Mouse (Mus musculus) megakaryocyte progenitor cell, adult 5-6 weeks (primary cell): ENCODE measurements around the gene Ttc1. TPM values are rescaled to one million over a fixed set of nuclear protein-coding genes. Genes with fewer than 3 reads are reported as not detected.

Source experiments
- ATAC-seq: replicated peaks from 2 replicates; pipeline ENCODE4 v1.8.0; 2016; ENCODE audit warnings: mild to moderate bottlenecking, moderate TSS enrichment, inconsistent platforms; ENCODE audit not compliant: poor library complexity
- total RNA-seq, 2 experiments: library from RNA; stranded (forward) in 1 of 2; stranded (reverse) in 1 of 2; fragments of 157-497, 149-512 nt in 1 of 2; fragments of 200-1000 nt in 1 of 2; gene quantifications; 2 replicates each; pipeline versions ENCODE4 v1.2.3 to v1.2.4; 2015 to 2017

The Ttc1 gene
- 46.9 and 49.7 TPM in 2 replicates for total RNA-seq (2015)
- 60.1 and 73.4 TPM in 2 replicates for total RNA-seq (2017)

DNA sequence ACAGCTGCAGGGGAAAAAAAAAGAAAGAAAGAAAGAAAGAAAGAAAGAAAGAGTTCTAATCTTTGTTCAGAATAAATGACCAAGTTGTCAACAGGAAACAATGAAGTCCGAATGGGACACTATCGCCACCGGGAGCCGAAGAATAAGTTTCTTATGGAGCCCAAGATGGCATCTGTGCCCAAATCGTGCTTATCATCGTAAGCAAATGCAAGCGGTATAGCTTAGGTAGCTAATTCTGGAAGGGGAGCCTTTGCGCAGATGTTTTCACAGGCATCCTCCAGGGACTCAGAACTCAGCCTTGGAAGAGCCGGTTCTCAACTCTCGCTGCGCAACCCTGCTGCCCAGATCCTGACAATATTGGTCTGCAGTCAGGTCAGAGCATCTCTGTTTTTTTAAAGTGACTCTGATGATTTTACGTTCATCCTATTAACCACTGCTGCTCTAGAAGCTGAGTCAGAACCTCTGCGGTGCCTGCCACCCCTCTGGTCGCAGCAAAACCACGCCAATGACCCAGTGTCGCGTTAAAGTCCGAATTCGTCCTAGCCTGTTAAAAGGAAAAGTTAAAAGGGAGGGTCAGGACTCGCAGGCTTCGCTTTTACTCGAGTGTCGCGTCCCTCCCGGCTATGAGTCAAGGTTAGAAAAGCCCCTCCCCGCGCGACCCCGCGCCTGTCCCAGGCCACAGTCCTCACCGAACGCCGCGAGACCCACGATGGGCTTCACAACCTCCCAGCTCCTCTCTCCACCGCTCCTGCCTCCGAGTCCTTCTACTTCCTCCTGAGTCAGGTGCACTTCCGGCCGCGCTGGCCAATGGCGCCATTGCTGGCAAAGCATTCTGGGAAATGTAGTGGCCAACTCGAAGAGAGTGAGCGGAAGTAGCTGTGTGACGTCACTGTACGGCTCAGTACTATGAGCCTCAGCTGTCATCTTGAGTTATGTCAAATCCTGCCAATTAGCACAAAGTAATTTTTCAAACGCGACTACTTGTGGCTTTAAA, at the start of gene Ttc1:
Gene Ttc1, minus strand, starts transcription at position 776 of the 994 bp plus-strand sequence.
- peak; percentile 100 for ATAC-seq

GRCm38 (mm10) chr11:43795992-43796391, 48.2 kb upstream of the Ttc1 start:
- ATAC-seq = no peak

DNA sequence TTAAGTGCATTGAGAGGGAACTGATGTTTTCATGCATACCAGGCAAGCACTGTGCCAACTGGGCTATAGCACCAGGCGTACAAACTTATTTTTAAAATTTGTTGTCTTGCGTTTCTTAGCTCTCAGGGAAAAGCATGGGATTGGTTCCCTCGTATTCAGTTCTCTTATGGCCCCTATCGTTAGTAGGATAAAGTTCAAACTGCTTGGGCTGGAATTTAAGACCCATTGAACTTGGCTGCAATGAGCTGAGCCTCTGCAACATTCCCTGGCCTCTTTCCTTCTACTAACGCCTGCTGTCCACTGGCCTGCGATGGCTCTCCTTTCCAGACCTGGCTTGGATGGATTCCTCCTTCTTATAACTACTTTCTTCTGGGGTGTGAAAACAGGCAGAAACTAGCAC, 42.6 kb upstream of the Ttc1 start:
- no peak for ATAC-seq

GRCm38 (mm10) chr11:43783772-43784171, 36.0 kb upstream of the Ttc1 start:
- peak; percentile 70 for ATAC-seq

DNA sequence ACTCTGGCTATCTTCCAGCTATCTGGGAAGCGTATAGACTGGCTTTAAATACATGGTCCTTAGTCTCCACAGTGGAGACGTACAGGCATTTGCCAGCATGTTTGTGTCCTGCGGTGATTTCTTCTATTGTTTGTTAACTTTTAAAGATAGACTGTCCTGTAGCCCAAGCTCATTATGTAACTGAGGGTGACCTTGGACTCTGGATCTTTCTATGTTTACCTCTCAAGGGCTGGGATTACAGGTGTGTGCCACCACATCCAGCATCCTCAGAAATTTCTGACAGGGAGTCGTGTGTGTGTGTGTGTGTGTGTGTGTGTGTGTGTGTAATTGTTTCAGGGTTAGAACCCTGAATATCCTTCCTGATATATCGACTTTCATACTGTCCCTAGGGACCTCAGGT, 35.3 kb upstream of the Ttc1 start:
- ATAC-seq = no peak

DNA sequence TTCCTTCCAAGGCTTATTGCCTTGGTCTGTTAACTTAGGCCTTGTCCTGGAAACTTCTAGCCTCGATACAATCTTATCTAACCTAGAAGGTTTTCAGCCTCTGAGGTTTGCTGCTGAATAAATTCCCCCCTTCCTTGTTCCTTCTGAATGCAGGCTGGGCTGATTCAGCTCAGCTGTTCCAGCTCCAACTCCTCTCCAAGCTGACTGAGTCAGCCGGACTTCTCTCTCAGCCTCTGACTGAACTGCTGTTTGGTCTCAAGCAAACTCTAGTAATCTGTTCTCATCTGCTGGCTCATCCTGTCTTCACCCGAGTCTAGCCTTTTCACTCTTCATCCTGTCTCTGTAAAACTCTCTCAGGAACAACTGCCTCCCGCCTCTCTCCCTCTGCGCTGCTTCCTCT, 31.7 kb upstream of the Ttc1 start:
- ATAC-seq = no peak

GRCm38 (mm10) chr11:43776324-43776694, 28.5 kb upstream of the Ttc1 start:
- no peak for ATAC-seq

- peak; percentile 55 for ATAC-seq
Measured at GRCm38 (mm10) chr11:43775469-43776323, 27.9 kb upstream of the Ttc1 start.

DNA sequence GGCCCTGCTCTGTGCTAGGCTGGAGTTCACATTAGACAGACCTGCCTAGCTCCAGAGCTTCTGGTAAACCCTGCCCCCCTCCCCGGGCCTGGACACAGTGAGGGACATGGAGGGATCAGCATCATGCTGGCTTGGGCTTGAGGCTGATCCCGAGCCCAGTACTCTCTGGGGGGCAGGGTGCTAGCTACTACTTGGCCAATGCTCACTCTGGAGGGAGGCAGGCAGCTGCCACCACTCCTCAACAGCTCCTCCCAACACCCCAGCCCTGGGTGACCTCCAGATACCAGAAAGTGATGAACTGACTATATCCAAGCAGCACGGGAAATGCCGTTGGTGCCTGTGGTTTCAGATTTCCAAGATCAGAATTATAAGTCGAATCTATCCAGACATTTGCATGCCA, 25.9 kb upstream of the Ttc1 start:
- ATAC-seq = no peak

DNA sequence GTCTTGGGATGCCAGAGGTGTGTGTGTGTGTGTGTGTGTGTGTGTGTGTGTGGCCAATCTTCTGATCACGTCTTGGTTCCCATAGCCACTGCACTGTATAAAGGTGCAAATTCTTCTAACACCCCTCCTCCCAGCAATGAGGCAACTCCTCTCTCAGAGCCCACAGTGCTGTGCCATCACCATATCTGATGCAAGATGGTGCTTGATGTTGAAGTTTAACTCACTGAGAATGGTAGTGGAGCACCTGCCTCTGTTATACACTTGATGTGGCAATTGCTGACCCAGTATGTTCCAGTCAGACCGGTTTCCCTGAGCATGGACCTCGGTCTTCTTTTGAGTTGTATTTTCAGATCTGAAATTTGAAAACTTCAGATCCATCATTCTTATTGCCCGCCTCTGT, 22.3 kb upstream of the Ttc1 start:
- ATAC-seq = no peak

DNA sequence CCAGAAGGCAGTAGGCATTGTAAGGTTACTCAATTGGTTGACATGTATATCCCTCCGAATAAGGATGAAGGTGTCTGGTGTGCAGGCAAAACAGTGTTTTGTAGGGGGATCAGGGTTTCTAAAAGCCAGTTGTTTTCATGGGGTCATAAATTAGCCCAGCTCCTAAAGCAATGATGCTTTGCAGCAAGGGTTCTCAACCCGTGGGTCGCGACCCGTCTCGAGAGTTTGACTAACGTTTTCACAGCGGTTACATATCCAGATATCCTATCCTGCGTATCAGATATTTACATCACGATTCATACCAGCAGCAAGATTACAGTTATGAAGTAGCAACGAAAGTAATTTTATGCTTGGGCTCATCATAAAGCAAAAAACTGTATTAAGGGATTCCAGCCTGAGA, 19.9 kb upstream of the Ttc1 start:
- ATAC-seq = no peak

DNA sequence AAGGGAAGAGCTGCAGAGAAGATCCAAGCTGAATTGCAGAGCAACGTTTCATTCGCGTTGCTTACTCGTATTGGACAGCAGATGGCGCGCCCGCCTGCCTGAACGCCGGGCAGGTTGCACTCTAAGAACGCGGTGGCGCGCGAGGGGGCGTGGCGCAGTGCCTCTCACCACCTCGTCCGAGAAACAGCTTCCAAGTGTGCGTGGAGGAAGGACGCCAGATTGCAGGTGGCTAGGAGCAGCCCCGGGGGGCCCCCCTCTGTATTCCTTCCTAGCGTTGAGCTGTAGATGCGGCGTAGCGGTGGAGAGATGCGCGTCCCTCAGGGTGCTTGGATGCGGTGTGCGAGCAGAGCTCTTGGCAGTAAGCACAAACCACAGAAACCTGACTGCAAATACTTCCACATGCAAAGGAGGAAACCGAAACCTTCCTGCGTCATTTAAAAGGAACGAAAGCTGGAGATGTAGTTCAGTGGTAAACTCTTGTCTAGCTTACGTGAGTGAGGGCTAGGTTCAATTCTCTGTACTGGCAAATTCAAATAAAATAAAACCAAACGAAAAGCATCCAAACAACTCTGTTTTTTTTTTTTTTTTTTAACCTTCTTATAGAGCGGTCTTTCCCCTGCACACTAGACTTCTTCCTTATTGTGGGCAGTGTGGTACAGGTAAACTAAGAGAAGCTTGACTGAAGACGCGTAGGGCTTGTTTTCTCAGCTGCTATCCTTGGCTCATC, 19.3 kb upstream of the Ttc1 start:
- peak; percentile 99 for ATAC-seq

DNA sequence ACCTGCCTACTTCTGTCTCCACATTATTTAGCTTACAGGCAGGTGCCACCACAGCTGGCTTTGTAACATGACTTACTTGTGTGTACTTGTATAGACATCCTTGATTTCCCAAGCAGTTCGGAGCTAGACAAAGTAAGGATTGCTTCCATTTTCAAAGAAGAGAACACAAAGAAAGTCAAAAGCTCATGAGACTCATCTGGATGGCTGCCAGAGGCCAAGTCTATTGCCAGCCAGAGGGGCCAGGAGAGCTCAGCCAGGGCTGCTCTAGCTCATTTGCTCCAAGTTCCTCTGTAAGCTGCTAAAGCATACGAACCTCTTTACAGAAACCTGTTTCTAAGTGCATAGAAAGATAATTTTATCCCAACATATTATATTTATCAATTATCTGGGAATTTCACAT, 10.6 kb upstream of the Ttc1 start:
- ATAC-seq = no peak

- ATAC-seq = peak; percentile 56
Measured at GRCm38 (mm10) chr11:43755411-43755810, 7.6 kb upstream of the Ttc1 start.

DNA sequence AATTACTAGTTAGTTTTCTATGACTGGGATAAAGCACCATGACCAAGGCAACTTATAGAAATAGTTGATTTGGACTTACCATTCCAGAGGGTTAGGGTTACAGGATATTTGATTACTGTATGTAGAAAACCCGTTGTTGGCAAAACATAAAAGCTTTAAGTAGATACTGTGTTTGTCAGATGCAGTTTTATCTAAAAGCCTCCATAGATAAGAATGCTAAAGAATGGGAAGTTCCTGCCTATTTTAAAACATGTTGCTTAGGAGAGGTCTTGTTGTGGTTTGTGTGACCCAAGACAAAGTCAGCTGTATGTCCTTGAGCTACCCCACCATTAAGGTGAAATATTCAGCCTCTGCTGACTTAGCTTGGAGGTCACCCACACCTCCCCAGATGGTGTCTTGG, 6.8 kb upstream of the Ttc1 start:
- ATAC-seq = no peak

DNA sequence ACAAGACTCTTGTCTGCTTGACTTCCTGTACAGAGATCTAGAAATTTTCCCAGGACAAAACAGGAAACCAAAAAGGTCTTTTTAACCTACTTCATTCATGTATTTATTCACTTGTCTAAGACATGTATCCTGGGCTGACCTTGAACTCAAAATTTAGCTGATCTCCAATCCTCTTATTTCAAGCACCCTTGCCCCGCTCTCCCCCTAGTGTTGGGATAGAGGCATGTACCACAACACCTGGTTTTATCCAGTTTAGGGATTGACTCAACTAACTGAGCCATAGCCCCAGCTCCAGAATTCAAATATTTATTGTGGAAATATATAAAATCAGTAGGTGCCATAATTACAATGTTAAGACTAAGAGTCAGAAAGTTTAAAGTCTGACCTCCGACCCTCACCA, 3.7 kb upstream of the Ttc1 start:
- no peak for ATAC-seq

DNA sequence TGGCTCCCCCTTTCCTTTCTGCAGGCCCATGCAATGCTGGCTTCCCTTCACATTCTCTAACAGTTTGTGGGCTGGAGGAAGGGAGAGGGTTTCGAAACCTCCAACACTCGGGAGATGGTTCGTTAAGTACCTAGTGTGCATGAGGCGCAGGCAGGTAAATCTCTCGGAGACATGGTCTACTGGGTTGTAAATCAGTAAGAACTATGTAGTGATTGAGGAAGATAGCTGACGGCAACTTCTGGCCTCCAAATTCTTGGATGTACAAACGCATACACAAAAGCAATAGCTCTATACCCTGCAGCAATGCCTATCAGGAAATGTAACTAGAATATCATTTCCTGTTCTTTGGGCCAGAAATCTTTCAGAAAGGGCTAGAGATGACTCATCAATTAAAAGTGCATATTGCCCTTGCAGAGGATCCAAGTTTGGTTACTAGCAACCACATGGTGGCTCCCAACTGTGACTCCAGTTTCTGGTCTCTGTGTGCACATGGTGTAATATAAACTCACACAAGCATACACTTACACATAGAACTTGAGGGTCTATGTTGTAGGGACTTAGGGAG, 19.0 kb downstream of the Ttc1 start:
- peak; percentile 73 for ATAC-seq

GRCm38 (mm10) chr11:43727796-43728195, 20.0 kb downstream of the Ttc1 start:
- ATAC-seq = peak; percentile 63

DNA sequence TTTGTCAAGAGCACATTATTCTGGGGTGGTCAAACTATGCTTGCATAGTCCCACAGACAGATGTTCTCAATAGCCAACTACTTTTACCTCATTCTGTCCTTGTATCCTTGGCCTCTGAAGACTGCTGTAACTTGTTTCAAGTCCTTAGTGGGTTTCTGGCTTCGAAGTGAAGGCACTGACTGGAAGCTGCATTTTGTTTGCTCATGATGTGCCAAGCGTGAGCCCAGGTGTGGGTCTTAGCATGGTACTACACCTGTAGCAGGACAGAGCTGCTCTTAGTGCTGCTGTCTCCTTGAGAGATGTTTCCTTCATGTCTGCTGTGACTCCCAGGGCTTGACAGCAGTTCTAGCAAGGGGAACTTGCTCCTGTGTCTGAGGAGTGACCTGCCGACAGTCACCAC, 24.4 kb downstream of the Ttc1 start:
- ATAC-seq = no peak

GRCm38 (mm10) chr11:43712178-43712577, 35.6 kb downstream of the Ttc1 start:
- ATAC-seq = no peak

DNA sequence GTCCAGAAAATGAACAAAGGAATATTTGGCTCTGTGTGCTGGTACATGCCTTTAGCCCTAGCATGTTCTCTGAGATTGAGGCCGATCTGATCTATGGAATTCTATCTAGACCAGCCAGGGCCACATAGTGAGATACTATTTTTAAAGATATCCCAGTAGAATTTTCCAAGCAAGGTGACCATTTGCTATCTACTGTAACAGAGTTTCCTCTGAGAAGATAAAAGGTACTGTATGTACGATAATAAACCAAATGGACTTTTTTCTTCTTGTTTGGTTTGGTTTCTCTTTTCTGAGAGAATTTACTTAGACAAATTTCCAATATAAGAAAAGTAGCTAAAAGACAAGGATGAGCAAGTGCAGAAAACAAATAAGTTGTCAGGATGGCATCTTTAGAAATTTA, 39.4 kb downstream of the Ttc1 start:
- no peak for ATAC-seq
